Mouse (Mus musculus) hindbrain, postnatal 0 days (tissue): ENCODE data around the gene Mllt6. TPM values are rescaled to one million over a fixed set of nuclear protein-coding genes. Genes with fewer than 3 reads are reported as not detected.
"Not testable (repeated sequence)": the region's sequence is repeated elsewhere in the genome, so short reads cannot be mapped to it uniquely, and the experiment has no call there.

ENCODE experiments used
- ATAC-seq: fragments of 200-750 bp; cut with Nextera tagmentation; 2 replicates; pipeline ENCODE4 v1.8.0; 2017; ENCODE audit warnings: mild to moderate bottlenecking, moderate TSS enrichment, moderate library complexity
- DNase-seq: peaks from one replicate; pipeline ENCODE4 v3.0.0-alpha.2; 2015; ENCODE audit warnings: low spot score
- H3K27ac ChIP-seq: fragments of 300-500 bp; sonication (generic); 2 replicates; pipeline ENCODE4 v1.5.1; 2014; ENCODE audit warnings: mild to moderate bottlenecking
- H3K27me3 ChIP-seq: fragments of 300-500 bp; sonication (generic); 2 replicates; pipeline ENCODE4 v1.6.1; 2014; ENCODE audit warnings: low read length, mixed read lengths; ENCODE audit not compliant: insufficient read depth
- H3K36me3 ChIP-seq: fragments of 300-500 bp; sonication (generic); 2 replicates; pipeline ENCODE4 v1.6.1; 2014; ENCODE audit warnings: low read length, mixed read lengths; ENCODE audit not compliant: insufficient read depth
- H3K4me1 ChIP-seq: fragments of 300-500 bp; sonication (generic); 2 replicates; pipeline ENCODE4 v1.6.1; 2014; ENCODE audit warnings: antibody characterized with exemption, low read length, mixed read lengths; ENCODE audit not compliant: insufficient read depth
- H3K4me2 ChIP-seq: fragments of 300-500 bp; sonication (generic); 2 replicates; pipeline ENCODE4 v1.6.1; 2014; ENCODE audit warnings: low read depth, mild to moderate bottlenecking, low read length, moderate library complexity, mixed read lengths
- H3K4me3 ChIP-seq: fragments of 300-500 bp; sonication (generic); 2 replicates; pipeline ENCODE4 v1.5.1; 2014; ENCODE audit warnings: low read length
- H3K9ac ChIP-seq: fragments of 300-500 bp; sonication (generic); replicated peaks from 2 replicates; pipeline ENCODE4 v1.6.1; 2014; ENCODE audit warnings: mild to moderate bottlenecking, low read length, moderate library complexity, mixed read lengths
- H3K9me3 ChIP-seq: fragments of 300-500 bp; sonication (generic); 2 replicates; pipeline ENCODE4 v1.6.1; 2016; ENCODE audit warnings: low read length, mixed read lengths
- CTCF ChIP-seq: IDR thresholded peaks from 2 replicates; pipeline ENCODE4 v1.5.1; 2016; ENCODE audit warnings: antibody characterized with exemption, control low read depth, low read depth
- WGBS: fragments of 180-500 bp; shearing (Covaris S2); extraction: QIAGEN DNeasy Blood & Tissue Kit; methylation state at CpG from one replicate; pipeline ENCODE4 v1.1.7; 2014; 5-methylcytosine and 5-hydroxymethylcytosine counted together
- polyA plus RNA-seq: library from polyadenylated mRNA; unstranded; fragments of >200 nt; fragmentation: Nextera tagmentation; extraction: Ambion mirVana; gene quantifications from 2 replicates; pipeline ENCODE4 v1.2.1, GENCODE M21; 2015
- total RNA-seq: library from RNA; depleted of rRNA; stranded (reverse); fragments of >200 nt; gene quantifications from 2 replicates; pipeline ENCODE4 v1.2.3, GENCODE M21; 2014

The Mllt6 gene
- total and polyA plus RNA-seq, 2 experiments from 2014 or later = 1.7 to 60.8 TPM

DNA sequence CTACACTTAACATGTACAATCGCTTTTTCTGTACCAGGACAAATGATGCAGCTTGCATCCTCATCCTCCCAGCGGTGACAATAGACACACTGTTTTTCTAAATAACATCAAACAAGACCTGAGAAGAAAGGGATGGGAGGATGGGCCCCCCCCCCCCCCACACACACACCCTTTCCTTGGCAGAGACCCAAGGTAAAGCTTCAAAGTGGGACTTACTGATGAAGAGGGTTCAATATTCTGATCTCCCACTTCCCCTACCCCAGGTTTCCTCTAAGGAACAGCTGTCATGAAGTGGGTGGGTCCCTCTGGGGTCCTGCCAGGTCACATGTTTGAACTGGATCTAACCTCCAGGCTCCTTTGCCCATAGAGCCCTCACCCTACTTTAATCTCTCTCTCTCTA is 32.2 kb upstream of the Mllt6 start:
- Histone ChIP-seq H3K27me3 (peaks cover 37% of the 10 kb centered on the region), H3K27ac (no peak overlapping the region), H3K36me3 (no peaks in the 10 kb centered on the region), H3K4me2 (no peak overlapping the region), H3K9ac (no peak overlapping the region), H3K4me1 (no peaks in the 10 kb centered on the region), H3K9me3 (no peaks in the 10 kb centered on the region), H3K4me3 (no peak overlapping the region)
- ATAC-seq (no peak), DNase-seq (no peak)
- 28% methylated on average over 2 of the region's 2 CpGs for WGBS
- no peak for TF ChIP-seq CTCF

DNA sequence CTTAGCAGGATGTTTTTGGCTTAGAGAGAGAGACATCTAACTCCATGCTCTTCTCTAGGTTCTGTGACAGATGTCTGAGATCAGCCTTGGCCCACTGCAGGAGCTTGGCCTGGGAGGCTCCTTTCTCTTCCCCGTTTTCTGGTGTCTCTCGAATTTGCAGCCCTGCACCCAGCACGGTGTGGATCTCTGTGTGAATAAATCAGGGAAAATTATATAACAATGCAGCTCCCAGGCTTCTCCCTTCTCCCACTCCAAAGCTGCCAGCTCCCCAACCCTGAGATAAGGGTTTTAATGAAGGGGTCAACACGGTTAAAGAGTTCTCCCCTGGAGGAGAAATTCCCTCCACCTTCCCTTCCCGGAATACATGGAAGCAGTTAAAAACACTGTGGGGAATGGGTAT is 31.7 kb upstream of the Mllt6 start:
- Histone ChIP-seq H3K36me3 (no peaks in the 10 kb centered on the region), H3K9me3 (no peaks in the 10 kb centered on the region), H3K4me2 (no peak overlapping the region), H3K27me3 (peaks cover 36% of the 10 kb centered on the region), H3K27ac (no peak overlapping the region), H3K9ac (no peak overlapping the region), H3K4me1 (no peaks in the 10 kb centered on the region), H3K4me3 (no peak overlapping the region)
- no peak for ATAC-seq
- WGBS = 16% methylated on average over 5 of the region's 5 CpGs
- TF ChIP-seq CTCF = no peak
- no peak for DNase-seq

DNA sequence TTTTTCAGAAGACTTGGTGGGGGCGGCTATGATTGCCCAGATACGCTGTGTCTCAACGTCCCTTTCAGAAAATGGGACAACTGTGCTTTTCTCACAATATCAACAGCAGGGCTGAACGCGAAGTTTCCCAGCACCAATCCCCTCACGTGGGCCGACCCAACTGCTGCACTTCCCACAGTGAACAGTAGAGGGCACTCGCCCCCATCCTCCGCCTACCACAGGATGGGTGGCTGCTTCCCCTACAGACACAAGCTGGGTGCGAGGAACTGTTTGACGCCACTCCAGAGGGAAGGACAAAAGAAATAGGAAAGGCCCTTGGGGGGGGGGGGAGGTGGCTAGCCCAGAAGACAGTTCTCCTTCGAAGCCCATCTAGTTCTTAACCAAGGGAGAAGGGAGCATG is 31.3 kb upstream of the Mllt6 start:
- H3K4me3 ChIP-seq = no peak overlapping the region
- peak; percentile 98 for TF ChIP-seq CTCF
- H3K36me3 ChIP-seq = no peaks in the 10 kb centered on the region
- no peak overlapping the region for H3K9ac ChIP-seq
- no peaks in the 10 kb centered on the region for H3K4me1 ChIP-seq
- WGBS = 3% methylated on average over 12 of the region's 12 CpGs
- no peak overlapping the region for H3K4me2 ChIP-seq
- no peaks in the 10 kb centered on the region for H3K9me3 ChIP-seq
- no peak overlapping the region for H3K27ac ChIP-seq
- ATAC-seq (peak; percentile 55; the same call in 1 of the 2 replicates), DNase-seq (peak; percentile 76)
- peaks cover 33% of the 10 kb centered on the region for H3K27me3 ChIP-seq

DNA sequence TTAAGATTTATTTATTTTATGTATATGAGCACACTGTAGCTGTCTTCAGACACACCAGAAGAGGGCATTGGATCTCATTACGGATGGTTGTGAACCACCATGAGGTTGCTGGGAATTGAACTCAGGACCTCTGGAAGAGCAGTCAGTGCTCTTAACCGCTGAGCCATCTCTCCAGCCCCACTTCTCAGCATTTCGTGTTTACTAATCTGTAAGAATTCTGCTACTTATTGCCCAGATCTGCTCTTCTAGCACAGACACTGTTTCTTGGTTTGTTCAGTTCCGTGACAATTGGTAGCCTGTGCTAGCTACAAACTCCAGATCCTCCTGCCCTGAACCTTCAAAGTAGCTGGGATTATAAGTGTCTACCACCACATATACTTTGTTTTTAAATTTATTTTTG is 30.8 kb upstream of the Mllt6 start:
- not testable (repeated sequence) for DNase-seq, ATAC-seq, H3K9ac ChIP-seq, H3K4me2 ChIP-seq, H3K9me3 ChIP-seq, H3K36me3 ChIP-seq, H3K27ac ChIP-seq, H3K4me3 ChIP-seq, H3K4me1 ChIP-seq
- 87% methylated on average over 4 of the region's 4 CpGs for WGBS
- H3K27me3 ChIP-seq = peaks cover 30% of the 10 kb centered on the region

DNA sequence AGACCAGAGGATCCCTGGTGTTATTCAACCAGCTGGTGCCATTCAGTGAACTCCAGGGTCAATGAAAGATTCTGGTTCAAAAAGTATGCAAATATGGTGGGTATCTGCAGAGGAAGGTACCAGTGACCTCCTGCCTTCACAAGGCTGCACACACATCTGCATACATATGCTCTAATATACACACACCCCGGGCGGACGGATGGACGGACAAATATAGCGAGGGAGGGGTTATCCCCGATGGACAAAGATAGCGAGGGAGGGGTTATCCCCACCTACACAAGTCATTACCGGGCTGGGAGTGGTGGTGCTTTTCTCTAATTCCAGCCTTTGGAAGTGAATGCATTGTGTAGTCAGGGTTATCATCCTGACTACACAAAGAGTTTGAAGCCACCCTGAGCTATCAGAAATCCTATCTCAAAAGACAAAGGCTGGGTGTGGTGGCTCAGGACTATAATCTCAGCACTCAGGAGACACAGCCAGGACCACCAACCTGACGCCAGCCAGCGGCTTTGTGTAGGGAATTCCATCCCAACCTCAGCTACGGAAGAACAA is 27.7 kb upstream of the Mllt6 start:
- H3K4me3 ChIP-seq = no peak overlapping the region
- WGBS = 85% methylated on average over 11 of the region's 11 CpGs
- DNase-seq = no peak

DNA sequence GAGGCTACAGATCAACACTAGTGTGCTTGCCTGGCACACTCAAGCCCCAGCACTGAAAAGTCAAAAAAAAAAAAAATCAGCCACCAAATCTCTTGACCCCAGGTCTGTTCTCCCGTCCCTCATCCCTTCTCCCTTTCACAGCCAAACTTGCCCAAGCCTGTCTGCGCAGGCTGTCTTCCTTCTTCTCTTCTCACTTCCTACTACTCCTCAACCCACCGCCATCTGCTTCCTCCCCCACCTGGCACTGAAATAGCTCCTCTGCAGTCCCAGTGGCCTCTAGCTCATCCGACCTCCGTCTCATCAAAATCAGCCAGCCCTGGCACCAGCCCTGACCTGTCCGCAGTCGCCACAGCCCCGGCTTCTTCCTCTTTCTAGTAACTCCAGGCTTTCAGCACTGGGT is 21.5 kb upstream of the Mllt6 start:
- Histone ChIP-seq H3K4me3 (no peak overlapping the region), H3K4me1 (no peaks in the 10 kb centered on the region), H3K9me3 (no peaks in the 10 kb centered on the region), H3K36me3 (no peaks in the 10 kb centered on the region), H3K4me2 (no peak overlapping the region), H3K9ac (no peak overlapping the region), H3K27me3 (no peaks in the 10 kb centered on the region), H3K27ac (no peak overlapping the region; the same call in 1 of the 2 replicates)
- WGBS = 54% methylated on average over 8 of the region's 8 CpGs
- TF ChIP-seq CTCF = no peak
- peak; percentile 49; the same call in 1 of the 2 replicates for ATAC-seq
- DNase-seq = no peak

More for the DNA sequence above, 27.7 kb upstream of the Mllt6 start:
- Histone ChIP-seq H3K4me2 (no peak overlapping the region), H3K36me3 (no peaks in the 10 kb centered on the region), H3K9me3 (no peaks in the 10 kb centered on the region), H3K27me3 (peaks cover 12% of the 10 kb centered on the region; the same call in 1 of the 2 replicates), H3K9ac (no peak overlapping the region), H3K4me1 (no peaks in the 10 kb centered on the region), H3K27ac (no peak overlapping the region)
- ATAC-seq = no peak
- no peak for TF ChIP-seq CTCF

DNA sequence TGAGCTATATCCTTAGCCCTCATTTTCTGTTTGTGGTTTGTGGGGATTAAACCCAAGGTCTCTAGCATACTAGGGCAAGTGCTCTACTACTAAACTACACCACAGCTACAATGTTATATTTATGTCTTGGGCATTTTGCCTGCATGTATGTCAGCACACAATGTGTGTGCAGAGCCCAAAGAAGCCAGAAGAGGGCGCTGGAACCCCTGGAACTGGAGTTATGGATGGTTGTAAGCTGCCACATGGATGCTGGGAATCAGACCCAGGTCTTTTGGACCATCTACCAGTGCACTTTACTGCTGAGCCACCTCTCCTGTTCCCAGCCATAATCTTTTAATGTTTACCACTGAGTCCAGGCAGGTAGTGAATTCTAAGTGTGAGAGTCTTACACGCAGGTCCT is 20.5 kb upstream of the Mllt6 start:
- no peak overlapping the region for H3K9ac ChIP-seq
- 55% methylated on average over 2 of the region's 2 CpGs for WGBS
- no peak for ATAC-seq
- TF ChIP-seq CTCF = peak; percentile 22; the same call in 1 of the 2 replicates
- H3K27ac ChIP-seq = no peak overlapping the region
- H3K4me3 ChIP-seq = no peak overlapping the region
- DNase-seq = no peak
- no peaks in the 10 kb centered on the region for H3K9me3 ChIP-seq
- no peaks in the 10 kb centered on the region for H3K4me1 ChIP-seq
- H3K36me3 ChIP-seq = no peaks in the 10 kb centered on the region
- H3K27me3 ChIP-seq = no peaks in the 10 kb centered on the region
- no peak overlapping the region for H3K4me2 ChIP-seq
